Mouse (Mus musculus) liver, embryonic 15.5 days (tissue): ENCODE data around the gene Traip. TPM values are rescaled to one million over a fixed set of nuclear protein-coding genes. Genes with fewer than 3 reads are reported as not detected.
A peak's percentile ranks its signal among the peaks of the same experiment; 100 is the strongest.

Experiments
- ATAC-seq: fragments of 200-750 bp; cut with Nextera tagmentation; 2 replicates; pipeline ENCODE4 v1.8.0; 2017; ENCODE audit warnings: moderate number of reproducible peaks, mild to moderate bottlenecking, moderate library complexity; ENCODE audit not compliant: insufficient read depth
- H3K27ac ChIP-seq: fragments of 300-500 bp; sonication (generic); replicated peaks from 2 replicates; pipeline ENCODE4 v1.5.1; 2015; ENCODE audit warnings: mild to moderate bottlenecking, inconsistent platforms
- H3K27me3 ChIP-seq: fragments of 300-500 bp; sonication (generic); 2 replicates; pipeline ENCODE4 v1.6.1; 2015; ENCODE audit warnings: mild to moderate bottlenecking, inconsistent platforms
- H3K36me3 ChIP-seq: fragments of 300-500 bp; sonication (generic); replicated peaks from 2 replicates; pipeline ENCODE4 v1.6.1; 2015; ENCODE audit warnings: moderate library complexity, mild to moderate bottlenecking, inconsistent platforms
- H3K4me1 ChIP-seq: fragments of 300-500 bp; sonication (generic); replicated peaks from 2 replicates; pipeline ENCODE4 v1.6.1; 2015; ENCODE audit warnings: inconsistent platforms
- H3K4me2 ChIP-seq: fragments of 300-500 bp; sonication (generic); 2 replicates; pipeline ENCODE4 v1.6.1; 2015; ENCODE audit warnings: moderate library complexity, mild to moderate bottlenecking, inconsistent platforms
- H3K4me3 ChIP-seq: fragments of 300-500 bp; sonication (generic); replicated peaks from 2 replicates; pipeline ENCODE4 v1.5.1; 2015; ENCODE audit warnings: mild to moderate bottlenecking, inconsistent platforms
- H3K9ac ChIP-seq: fragments of 300-500 bp; sonication (generic); 2 replicates; pipeline ENCODE4 v1.6.1; 2015; ENCODE audit warnings: moderate library complexity, mild to moderate bottlenecking, inconsistent platforms
- H3K9me3 ChIP-seq: fragments of 300-500 bp; sonication (generic); replicated peaks from 2 replicates; pipeline ENCODE4 v1.6.1; 2016; ENCODE audit warnings: inconsistent platforms
- WGBS: fragments of 180-500 bp; shearing (Covaris S2); methylation state at CpG from one replicate; pipeline ENCODE4 v1.1.7; 2015; ENCODE audit warnings: mixed read lengths; ENCODE audit not compliant: insufficient replicate concordance; 5-methylcytosine and 5-hydroxymethylcytosine counted together
- polyA plus RNA-seq: library from polyadenylated mRNA; unstranded; fragments of >200 nt; fragmentation: Nextera tagmentation; extraction: Ambion mirVana; gene quantifications from 2 replicates; pipeline ENCODE4 v1.2.1, GENCODE M21; 2015

The Traip gene
- polyA plus RNA-seq, 1 experiment from 2014 or later: 14.6 TPM

- Histone ChIP-seq H3K9ac (no peak overlapping the region), H3K36me3 (peaks cover 89% of the 10 kb centered on the region), H3K4me3 (no peak overlapping the region), H3K9me3 (no peaks in the 10 kb centered on the region), H3K4me2 (no peak overlapping the region), H3K27ac (0 out of 2 replicates have a peak overlapping the region, but pooled peaks have one; percentile 3), H3K4me1 (peaks cover 13% of the 10 kb centered on the region), H3K27me3 (no peaks in the 10 kb centered on the region)
- ATAC-seq: no peak
- WGBS: 82% methylated on average over 6 of the region's 6 CpGs
These were observed 10.0 kb downstream of the Traip start for GRCm38 (mm10) chr9:107959896-107960295.

- no peak overlapping the region for H3K4me3 ChIP-seq
- no peak overlapping the region for H3K9ac ChIP-seq
- H3K27me3 ChIP-seq: no peaks in the 10 kb centered on the region
- H3K4me2 ChIP-seq: no peak overlapping the region
- no peaks in the 10 kb centered on the region for H3K9me3 ChIP-seq
- peaks cover 13% of the 10 kb centered on the region for H3K4me1 ChIP-seq
- 56% methylated on average over 4 of the region's 4 CpGs for WGBS
- no peak for ATAC-seq
- H3K36me3 ChIP-seq: peaks cover 95% of the 10 kb centered on the region
- no peak overlapping the region for H3K27ac ChIP-seq
These were observed 11.0 kb downstream of the Traip start for GRCm38 (mm10) chr9:107960928-107961327.

DNA sequence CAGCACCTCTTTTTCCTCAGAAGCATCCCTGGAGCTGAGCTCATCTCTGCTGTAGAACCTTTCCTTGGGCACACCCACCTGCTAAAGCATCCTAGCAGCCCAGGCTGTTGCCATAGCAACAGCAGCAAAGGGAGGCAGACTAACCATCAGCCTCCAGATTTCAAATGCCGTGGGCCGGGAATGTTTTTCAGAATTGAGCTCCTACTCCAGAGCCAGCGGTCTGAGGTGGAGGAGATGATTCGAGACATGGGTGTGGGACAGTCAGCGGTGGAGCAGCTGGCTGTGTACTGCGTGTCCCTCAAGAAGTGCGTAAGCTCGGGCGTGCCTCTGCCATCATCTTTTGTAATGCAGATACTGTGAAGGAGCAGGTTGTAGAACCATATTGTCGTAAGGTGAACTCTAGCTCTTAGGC lies 11.4 kb downstream of the Traip start:
- H3K9me3 ChIP-seq: no peaks in the 10 kb centered on the region

DNA sequence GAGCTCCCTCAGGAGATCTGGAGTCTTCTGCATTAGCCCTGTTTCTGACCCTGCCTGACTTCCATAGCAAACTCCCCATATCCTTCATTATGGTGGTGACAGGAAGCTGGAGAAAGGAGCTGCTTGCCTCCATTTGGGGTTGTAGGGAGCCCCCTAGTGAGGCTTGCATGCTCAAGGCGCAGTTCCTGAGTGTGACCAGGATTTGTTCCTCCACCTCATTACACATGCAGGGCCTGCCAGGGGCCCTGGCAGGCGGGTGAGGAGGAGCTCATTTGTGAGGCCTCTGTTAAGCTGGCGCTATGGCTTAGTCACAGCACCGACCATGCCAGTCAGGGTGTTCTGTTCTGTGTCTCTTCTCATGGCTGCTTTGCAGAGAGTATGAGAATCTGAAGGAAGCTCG lies 11.9 kb downstream of the Traip start:
- no peak overlapping the region for H3K9ac ChIP-seq
- no peak overlapping the region for H3K4me3 ChIP-seq
- 62% methylated on average over 5 of the region's 5 CpGs for WGBS
- H3K4me1 ChIP-seq: peaks cover 20% of the 10 kb centered on the region
- peaks cover 94% of the 10 kb centered on the region for H3K36me3 ChIP-seq
- no peaks in the 10 kb centered on the region for H3K9me3 ChIP-seq
- no peak overlapping the region for H3K27ac ChIP-seq
- H3K4me2 ChIP-seq: no peak overlapping the region
- no peak for ATAC-seq
- no peaks in the 10 kb centered on the region for H3K27me3 ChIP-seq

More for the DNA sequence above, 11.4 kb downstream of the Traip start:
- Histone ChIP-seq H3K36me3 (peaks cover 94% of the 10 kb centered on the region), H3K27ac (no peak overlapping the region), H3K4me2 (no peak overlapping the region), H3K4me3 (no peak overlapping the region), H3K9ac (no peak overlapping the region), H3K4me1 (peaks cover 15% of the 10 kb centered on the region), H3K27me3 (no peaks in the 10 kb centered on the region)
- WGBS: 89% methylated on average over 10 of the region's 10 CpGs
- ATAC-seq: no peak

DNA sequence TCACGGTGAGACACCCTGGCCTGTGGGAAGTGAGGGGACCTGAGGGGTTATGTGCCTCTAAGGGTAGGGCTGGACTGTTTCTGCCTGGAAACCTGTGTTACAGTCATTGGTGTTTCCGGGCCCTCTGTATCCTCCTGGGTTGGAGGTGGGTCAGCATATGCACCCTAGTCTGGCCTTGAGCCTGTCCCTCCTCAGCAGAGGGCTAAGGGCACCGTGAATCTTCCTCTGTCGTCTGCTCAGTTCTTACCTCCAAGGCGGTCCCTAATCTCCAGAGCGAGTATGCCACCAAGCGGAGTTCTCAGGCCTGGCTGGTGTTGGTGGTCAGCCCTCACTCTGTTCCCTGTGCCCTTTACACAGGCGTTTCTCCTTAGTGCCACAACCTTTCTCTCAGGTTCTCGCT lies 13.0 kb downstream of the Traip start:
- Histone ChIP-seq H3K27me3 (no peaks in the 10 kb centered on the region), H3K27ac (no peak overlapping the region), H3K4me3 (no peak overlapping the region), H3K4me2 (no peak overlapping the region), H3K9me3 (no peaks in the 10 kb centered on the region), H3K36me3 (peaks cover 92% of the 10 kb centered on the region), H3K4me1 (peaks cover 28% of the 10 kb centered on the region), H3K9ac (no peak overlapping the region)
- ATAC-seq: no peak
- WGBS: 85% methylated on average over 9 of the region's 9 CpGs

GRCm38 (mm10) chr9:107963700-107964099 lies 13.8 kb downstream of the Traip start:
- Histone ChIP-seq H3K9me3 (no peaks in the 10 kb centered on the region), H3K27me3 (no peaks in the 10 kb centered on the region), H3K4me1 (peaks cover 31% of the 10 kb centered on the region), H3K36me3 (peaks cover 92% of the 10 kb centered on the region), H3K9ac (0 out of 2 replicates have a peak overlapping the region, but pooled peaks have one; percentile 11), H3K27ac (peak overlapping the region; percentile 66), H3K4me2 (no peak overlapping the region), H3K4me3 (no peak overlapping the region)
- ATAC-seq: peak; percentile 69
- 10% methylated on average over 5 of the region's 5 CpGs for WGBS

DNA sequence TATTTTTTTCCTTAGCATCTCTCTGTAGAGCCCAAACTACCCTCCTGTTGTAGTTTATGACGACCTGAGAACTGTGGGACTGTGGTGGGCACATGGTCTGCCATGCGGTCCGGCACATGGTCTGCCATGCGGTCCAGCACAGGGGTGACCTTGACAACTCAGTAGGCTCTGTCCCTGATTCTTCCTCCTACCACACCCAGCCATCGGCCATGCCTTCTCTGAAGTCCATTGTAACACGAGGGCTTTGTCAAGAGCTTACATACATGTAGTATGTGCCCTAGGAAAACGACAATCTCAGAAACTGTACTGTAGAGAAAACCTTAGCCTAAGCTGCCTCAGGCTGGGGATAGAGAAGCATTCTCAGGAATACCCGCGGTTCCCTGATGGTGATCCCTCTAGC lies 14.7 kb downstream of the Traip start:
- WGBS: 82% methylated on average over 9 of the region's 9 CpGs
- Histone ChIP-seq H3K9ac (no peak overlapping the region), H3K36me3 (peaks cover 92% of the 10 kb centered on the region), H3K4me3 (no peak overlapping the region), H3K27ac (peak overlapping the region; percentile 66; the same call in 1 of the 2 replicates), H3K9me3 (no peaks in the 10 kb centered on the region), H3K27me3 (no peaks in the 10 kb centered on the region), H3K4me2 (no peak overlapping the region), H3K4me1 (peaks cover 33% of the 10 kb centered on the region)
- no peak for ATAC-seq

DNA sequence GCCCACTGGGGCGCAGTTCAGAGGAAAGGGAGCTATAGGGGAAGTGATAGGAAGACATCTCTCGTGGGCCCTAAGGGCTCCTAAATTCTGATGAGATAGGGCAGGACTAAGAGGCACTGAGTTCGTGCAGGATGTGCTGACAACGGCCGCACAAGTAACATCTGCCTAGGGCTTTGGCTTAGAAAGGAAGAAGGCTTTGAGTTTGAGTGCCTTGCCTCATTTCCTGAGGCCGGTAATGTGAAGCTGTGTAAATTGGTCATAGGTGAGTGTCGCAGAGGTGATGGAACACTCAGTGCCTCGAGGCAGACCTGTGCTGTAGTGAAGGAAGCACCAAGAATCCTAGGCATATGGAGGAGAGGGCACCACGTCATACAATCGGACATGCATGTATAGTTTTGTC lies 16.7 kb downstream of the Traip start:
- WGBS: 55% methylated on average over 10 of the region's 10 CpGs
- H3K9me3 ChIP-seq: no peaks in the 10 kb centered on the region
- H3K27ac ChIP-seq: peak overlapping the region; percentile 42; the same call in 1 of the 2 replicates
- no peak overlapping the region for H3K9ac ChIP-seq
- H3K4me2 ChIP-seq: no peak overlapping the region
- H3K27me3 ChIP-seq: no peaks in the 10 kb centered on the region
- H3K36me3 ChIP-seq: peaks cover 88% of the 10 kb centered on the region
- no peak overlapping the region for H3K4me3 ChIP-seq
- no peak for ATAC-seq
- H3K4me1 ChIP-seq: peaks cover 49% of the 10 kb centered on the region

DNA sequence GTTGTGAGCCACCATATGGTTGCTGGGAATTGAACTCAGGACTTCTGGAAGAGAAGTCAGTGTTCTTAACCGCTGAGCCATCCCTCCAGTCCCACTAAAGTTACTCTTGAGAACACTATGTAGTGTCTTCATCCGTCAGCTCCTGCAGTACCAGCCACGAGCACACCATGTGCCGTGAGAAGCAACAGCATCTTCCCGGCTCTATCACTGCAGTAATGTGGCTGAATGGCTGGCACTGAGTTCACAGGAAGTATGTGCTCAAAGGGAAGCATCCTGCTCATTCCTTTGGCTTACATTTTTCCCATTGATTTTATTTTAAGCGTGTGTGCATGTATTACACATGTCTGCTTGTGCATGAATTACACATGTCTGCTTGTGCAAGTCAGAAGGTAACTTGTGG lies 17.5 kb downstream of the Traip start:
- no peak for ATAC-seq
- Histone ChIP-seq H3K9me3 (no peaks in the 10 kb centered on the region), H3K4me2 (no peak overlapping the region), H3K4me3 (no peak overlapping the region), H3K9ac (no peak overlapping the region), H3K27me3 (no peaks in the 10 kb centered on the region), H3K4me1 (peaks cover 57% of the 10 kb centered on the region), H3K36me3 (peaks cover 80% of the 10 kb centered on the region), H3K27ac (peak overlapping the region; percentile 43)
- 83% methylated on average over 6 of the region's 6 CpGs for WGBS

- Histone ChIP-seq H3K36me3 (peaks cover 69% of the 10 kb centered on the region), H3K4me3 (no peak overlapping the region), H3K4me2 (no peak overlapping the region), H3K27me3 (no peaks in the 10 kb centered on the region), H3K9me3 (no peaks in the 10 kb centered on the region), H3K4me1 (peaks cover 62% of the 10 kb centered on the region), H3K27ac (peak overlapping the region; percentile 43; the same call in 1 of the 2 replicates), H3K9ac (no peak overlapping the region)
- WGBS: 81% methylated on average over 7 of the region's 7 CpGs
- ATAC-seq: no peak
These were observed 18.6 kb downstream of the Traip start for GRCm38 (mm10) chr9:107968531-107968930.

DNA sequence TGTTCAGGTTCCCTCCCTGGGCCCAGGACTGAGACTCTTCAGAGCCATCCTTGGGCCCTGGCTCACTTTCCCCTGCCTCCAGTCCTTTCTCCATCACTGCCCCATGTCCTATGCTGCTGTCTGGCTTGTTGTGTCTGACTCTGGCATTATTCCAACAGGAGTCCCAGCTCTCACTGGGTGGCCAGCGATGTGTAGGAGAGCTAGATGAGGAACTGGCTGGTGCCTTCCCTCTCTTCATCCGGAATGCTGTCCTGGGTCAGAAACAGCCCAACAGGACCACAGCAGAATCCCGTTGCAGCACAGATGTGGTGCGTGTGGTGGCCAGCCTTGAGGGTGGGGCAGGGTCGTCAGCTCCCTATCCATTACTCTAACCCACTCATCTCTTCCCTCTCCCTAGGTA lies 20.4 kb downstream of the Traip start:
- WGBS: 84% methylated on average over 5 of the region's 5 CpGs
- ATAC-seq: no peak
- H3K9ac ChIP-seq: no peak overlapping the region

More for the DNA sequence above, 20.4 kb downstream of the Traip start:
- Histone ChIP-seq H3K27ac (peak overlapping the region; percentile 98), H3K4me1 (peaks cover 68% of the 10 kb centered on the region), H3K9me3 (no peaks in the 10 kb centered on the region), H3K27me3 (no peaks in the 10 kb centered on the region), H3K4me3 (no peak overlapping the region), H3K36me3 (peaks cover 54% of the 10 kb centered on the region), H3K4me2 (no peak overlapping the region)
